Mouse (Mus musculus) lung, postnatal 4 days (tissue): ENCODE results near the gene Shroom1.

Experiments used
- DNase-seq, 2 experiments: peaks; one replicate each; pipeline ENCODE4 v3.0.0; 2021

The Shroom1 gene

DNA sequence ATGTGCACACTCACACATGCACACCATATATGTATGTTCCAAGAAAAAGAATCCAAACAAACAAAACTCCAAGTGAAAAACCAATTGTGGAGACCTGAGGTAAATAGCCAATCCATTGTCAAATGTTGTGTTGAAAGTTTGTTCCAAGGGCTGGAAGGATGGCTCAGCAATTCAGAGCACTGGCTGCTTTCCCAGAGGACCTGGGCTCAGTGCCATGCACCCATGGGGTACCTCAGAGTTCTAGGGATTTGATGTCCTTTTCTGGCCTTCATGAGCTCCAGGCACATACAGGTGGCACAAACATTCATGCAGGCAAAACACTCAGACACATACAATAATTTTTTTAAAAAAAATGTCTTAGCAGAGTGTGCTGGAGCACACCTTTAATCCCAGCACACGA, 8.5 kb upstream of the Shroom1 start:
- DNase-seq: no peak

DNA sequence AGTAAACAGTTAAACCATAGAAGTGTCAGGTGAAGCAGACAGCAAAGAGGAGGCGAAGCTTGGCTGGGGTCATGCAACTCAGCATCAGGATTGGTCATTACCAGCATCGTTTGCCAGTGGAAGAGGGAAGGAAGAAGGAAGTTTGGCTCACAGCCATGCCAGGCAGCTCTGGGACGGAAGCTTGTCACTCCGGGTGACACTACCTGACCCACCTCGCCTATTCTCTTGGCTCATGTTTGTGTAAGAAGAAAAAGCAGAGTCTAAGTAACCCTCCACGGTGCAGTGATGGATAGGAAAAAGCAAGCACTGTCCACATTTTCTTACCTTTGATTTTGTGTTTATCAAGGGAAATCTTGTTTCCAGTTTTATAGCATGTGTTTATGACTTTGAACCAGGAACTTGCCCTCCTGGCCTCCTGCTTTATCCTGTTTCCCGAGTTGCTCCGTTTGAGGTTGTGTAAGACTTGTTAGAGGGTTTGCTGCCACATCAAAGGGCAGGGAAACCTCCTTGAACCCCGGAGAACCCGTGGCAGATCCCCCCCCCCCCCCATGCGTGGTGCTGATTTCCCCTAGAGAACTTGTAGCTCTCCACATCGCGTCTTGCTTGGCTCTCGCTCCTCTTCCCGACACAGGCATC, 6.8 kb upstream of the Shroom1 start:
- peak in 1 of 2 experiments; percentile 28 for DNase-seq

DNA sequence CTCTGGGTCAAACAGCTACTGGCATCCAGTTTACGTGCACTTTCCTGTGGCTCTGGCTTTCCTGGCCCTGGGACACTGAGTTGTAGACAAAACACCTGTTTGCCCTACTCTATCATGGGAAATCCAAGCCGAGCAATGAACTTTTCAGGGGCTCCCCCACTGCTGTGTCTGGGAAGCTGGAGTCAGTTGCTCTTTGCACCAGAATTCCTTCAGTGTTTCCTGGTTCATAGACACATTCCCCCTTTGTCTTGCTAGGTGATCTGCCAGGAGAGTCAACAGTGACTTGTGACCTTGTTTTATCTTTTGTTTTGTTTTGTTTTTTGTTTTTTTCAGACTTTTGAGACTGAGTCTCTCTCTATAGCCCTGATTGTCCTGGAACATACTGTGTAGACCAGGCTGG, 5.6 kb upstream of the Shroom1 start:
- no peak for DNase-seq

DNA sequence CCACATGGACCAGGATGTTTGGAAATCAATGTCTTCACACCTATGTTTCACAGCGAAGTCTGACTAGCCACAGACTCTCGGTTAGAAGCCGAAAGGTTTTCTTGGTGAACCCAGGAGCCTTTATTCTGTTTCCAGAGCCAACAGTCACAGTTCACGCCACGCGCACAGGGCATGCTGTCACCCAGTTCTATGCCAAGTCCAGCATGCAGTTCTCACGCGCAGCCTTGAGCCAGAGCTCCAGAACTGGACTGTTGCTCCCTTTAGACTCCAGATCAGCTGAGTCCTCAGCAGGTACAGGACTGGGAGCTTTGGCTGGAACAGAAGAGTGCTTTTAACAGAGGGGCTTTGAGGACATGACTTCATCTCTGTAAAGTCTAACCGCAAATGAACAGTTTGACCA, 4.6 kb upstream of the Shroom1 start:
- DNase-seq: no peak

DNA sequence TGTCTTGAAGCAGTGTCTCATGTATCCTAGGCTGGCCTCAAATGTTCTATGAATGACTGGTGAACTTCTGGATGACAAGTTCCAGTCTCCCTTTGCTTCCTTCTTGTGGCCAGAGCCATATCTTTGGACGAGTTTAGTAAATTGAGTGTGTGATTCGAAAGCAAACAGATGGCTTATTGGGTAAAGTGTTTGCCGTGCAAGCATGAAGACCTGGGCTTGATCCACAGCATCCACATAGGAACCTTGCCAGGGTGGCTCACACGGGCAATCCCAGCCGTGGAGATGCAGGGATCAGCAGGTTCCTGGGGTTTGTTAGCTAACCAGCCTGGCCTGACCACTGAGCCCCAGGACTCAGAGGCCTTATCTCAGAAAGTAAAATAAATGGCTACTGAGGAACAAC, 4.0 kb upstream of the Shroom1 start:
- no peak for DNase-seq

DNA sequence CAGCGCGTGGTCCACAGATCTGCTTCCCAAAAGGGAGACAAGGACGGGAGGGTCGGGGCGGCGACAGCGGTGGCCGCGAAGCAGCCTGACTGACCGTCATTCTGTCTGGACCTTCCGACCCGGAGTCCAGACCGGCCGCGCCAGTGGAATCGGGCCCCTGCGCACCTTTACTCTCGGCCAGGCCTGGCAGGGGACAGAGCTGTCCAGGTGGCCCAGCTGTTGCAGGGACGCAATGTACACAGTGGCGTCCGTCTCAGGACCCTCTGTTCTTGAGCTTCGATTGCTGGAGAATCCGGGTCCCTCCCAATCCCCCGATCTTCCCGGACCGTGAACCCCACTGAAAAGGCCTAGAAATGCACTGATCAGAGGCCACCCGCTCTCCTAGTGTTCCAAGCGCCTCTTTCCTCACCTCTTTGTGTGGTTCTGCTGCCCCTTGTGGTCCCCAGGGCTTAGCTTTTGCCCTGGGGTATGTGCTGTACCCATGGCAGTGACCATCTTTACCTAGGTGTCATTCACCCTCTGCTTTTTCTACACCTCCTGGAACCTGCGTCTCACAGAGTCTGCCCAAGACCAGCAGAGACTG, 458 bp downstream of the Shroom1 start:
- DNase-seq: no peak

DNA sequence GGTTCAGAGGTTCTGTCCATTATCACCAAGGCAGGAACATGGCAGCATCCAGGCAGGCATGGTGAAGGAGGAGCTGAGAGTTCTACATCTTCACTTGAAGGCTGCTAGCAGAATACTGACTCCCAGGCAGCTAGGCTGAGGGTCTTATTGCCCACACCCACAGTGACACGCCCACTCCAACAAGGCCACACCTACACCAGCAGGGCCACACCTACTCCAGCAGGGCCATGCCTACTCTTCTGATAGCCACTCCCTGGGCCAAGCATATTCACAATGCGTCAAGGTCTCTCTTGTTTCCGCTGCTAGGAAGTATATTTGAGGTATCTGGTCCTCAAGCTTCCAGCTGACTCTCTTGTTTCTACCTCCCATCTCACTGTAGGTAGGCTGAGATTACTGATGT, 2.0 kb downstream of the Shroom1 start:
- DNase-seq: no peak

DNA sequence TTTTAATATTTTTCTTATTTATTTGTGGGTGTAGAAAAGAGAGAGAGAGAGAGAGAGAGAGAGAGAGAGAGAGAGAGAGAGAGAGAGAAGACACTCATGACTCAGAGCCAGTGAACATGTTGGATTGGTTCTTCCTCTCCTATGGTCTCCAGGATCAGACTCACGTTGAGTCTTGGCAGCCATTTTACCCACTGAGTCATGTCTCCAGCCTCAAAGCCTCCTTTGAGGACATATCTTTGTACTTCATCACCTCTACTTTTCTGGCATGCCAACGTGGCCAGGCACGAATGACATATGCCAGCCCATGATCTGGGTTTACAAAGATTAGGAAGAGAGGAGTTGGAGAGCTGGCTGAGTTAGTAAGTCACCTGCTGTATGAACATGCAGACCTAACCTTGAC, 3.2 kb downstream of the Shroom1 start:
- DNase-seq: no peak

DNA sequence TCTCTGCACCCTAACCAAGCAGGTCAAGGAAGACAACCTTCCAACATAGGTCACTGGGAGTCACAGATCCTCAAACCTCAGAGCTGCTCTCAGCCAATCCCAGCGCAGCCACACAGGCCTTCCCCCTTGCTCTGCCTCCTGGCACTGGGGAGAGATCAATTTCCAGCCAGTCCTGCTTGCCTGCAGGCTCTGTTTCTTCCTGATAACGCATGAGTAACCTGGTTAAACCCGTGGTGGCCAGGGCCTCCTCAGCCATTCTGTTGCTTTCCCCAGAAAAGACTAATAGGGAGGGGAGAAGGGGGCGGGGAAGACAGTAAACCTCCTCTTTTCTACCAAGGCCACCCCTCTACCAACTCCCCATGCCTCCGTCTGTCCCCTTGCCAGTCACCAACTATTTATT, 4.7 kb downstream of the Shroom1 start:
- DNase-seq: no peak

DNA sequence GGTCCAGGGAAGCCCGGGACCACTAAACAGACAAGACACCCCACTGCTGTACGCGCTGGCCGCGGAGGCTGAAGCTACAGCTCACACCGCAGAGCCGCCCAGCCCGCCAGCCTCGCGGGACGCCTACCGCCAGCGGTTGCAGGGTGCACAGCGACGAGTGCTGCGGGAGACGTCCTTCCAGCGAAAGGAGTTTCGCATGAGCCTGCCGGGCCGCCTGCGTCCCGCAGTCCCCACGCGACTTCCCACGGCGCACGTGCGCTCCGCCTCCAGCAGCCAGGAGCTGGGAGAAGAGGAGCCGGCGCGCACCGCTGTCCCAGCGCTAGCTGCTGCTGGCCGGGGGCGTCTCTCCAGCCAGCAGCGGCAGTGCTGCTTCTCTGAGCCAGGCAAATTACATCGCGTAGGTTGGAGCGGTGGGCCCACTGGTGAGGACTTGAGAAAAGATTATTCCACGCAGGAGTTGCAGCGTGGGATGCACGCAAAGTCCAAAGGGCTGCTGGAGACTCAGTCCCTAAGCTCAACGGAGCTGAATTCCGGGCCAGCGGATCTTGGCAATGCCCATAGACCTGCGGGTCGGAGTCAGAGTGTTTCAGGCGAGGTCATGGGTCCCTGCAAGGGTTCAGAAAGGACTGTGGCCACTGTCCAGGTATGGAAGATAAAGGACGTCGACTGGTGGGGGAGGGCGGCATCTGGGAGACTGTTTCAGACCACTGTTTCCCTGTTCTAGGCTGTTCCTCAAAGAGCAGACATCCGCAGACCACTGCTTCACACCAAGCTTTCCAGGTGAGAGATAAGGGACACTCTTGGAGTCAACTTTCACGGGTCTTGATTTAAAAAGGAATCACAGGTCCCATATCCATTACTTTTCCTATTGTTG, 6.8 kb downstream of the Shroom1 start:
- DNase-seq: no peak

DNA sequence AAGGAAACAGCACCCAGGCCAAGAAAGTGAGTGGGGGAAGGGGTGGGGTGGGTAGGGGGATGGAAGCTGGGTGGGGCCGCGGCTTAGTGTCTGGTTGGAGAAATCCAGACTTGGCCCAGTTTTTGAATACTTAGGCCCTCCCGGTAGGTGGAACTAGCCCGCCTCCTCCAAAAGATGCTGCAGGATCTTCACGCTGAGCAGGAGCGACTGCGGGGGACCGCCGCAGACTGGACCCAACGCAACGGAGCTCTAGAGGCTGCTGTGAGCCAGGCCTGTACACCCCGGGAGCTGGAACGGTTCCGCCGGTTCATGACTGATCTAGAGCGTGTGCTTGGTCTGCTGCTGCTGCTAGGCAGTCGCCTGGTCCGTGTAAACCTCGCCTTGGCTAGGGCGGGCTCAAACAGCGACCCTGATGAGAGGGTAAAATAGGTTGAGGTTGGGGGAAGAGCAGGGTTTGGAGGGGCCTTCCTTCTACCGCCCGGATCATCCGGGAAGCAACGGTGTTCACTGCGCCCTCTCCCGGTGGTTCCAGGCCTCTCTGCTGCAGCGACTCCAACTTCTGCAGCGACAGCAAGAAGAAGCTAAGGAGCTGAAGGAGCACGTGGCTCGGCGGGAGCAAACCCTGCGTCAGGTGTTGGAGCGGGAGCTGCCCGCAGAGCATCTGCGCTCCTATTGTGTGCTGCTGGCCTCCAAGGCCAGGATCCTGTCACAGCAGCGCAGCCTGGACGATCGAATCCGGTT, 9.4 kb downstream of the Shroom1 start:
- DNase-seq: peak; percentile 77 to 83

DNA sequence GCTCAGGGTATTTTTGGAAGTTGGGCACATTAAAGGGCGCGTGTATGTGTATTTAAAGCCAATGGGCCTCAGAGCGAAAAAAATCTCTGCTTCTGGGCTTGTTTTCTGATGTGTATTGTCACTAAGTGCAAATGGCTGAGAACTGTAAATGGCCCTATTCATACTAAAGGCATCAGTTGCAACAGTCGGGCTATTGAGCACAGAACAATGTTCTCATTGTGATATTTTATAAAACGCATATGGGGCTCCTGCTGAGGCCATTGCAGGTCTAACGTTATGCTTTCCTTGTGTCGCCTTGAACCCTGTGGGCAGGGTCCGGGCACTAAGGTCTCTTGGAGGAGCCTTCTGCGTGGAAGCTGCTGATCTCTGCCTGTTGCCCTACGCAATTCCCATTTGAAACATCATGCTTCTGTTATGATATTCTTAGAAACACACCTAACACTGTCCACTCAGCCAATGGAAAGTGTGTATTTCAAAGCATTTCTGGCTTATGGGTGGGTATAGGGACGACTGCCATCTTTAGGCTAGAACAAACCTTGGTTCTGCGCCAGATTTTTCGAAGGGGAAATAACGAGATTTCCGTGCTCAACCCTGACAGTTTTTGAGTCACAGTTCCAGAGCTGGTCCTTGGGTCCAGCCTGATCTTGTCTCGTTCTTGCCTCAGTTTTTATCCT, 12.4 kb downstream of the Shroom1 start:
- no peak for DNase-seq

DNA sequence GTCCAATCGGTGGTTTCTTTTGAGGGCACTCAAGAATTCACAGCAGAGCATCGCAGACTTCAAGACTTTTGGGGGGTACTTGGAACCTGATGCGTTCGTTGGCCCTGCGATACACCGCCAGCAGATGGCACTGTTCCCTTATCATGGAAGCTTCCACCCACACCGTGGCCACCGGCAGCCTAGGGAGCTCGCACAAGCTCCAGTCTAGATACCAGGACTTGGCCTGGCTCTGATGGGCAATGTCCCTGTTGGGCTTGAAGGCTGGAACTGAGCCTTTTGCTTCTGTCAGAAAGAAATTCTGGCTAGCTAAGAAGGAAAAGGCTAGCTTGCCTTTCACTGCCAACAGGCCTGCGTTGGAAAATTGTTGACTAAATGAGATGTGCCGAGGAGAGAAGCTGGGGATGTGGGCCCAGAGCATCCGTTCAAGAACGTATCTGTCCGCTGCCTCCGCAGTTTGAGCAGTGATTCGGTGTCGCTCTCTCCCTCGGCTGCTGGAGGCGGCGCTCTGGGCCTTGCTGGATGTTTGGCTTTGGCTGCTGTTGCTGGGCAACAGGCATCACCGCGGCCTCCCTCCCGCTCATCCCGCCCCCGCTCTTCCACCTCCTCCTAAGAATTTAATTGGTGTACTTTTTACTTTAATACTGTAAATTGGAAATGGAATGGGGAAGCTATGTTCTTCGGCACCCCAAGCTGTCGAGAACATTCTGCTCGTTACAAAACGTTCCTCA, 13.1 kb downstream of the Shroom1 start, which contains the start of gene Gm9837:
Gene Gm9837, minus strand, starts transcription at position 512 of the 728 bp plus-strand sequence.
- DNase-seq: peak; percentile 86 to 91

DNA sequence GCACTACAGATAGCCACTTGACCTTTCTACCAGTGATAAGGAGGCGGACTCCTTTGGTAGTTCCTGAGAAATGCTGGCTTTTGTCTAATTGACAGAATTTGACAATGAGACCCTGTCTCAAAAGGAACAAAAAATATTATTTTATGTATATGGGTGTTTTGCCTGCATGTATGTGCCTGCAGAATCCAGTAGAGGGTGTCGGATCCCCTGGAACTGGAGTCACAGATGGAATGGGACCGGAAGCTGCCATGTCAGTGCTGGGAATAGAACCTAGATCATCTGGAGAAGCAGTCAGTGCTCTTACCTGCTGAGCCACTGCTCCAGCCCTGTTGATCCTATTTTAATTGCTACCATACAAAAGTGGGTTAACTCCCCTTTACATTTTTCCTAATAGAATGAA, 15.7 kb downstream of the Shroom1 start:
- DNase-seq: no peak

DNA sequence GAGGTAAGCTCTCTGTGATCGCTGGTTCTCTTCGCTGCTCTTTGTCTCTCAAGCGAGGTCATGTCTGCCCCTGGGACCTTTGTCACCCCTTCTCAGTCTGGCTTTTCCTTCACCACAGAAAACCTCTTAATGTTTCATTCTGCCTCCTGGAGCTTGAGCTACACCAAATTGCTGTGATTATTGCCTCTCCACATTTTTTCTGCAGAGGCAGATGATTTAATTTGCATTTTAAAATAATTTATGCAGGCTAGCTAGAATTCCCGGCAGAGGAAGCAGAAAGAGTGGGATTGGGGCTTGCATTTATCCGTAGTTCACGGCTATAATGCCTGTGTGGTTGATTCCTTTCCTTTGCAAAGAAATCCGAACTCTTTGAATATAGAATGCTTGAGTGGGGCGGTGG, 18.6 kb downstream of the Shroom1 start:
- DNase-seq: no peak

DNA sequence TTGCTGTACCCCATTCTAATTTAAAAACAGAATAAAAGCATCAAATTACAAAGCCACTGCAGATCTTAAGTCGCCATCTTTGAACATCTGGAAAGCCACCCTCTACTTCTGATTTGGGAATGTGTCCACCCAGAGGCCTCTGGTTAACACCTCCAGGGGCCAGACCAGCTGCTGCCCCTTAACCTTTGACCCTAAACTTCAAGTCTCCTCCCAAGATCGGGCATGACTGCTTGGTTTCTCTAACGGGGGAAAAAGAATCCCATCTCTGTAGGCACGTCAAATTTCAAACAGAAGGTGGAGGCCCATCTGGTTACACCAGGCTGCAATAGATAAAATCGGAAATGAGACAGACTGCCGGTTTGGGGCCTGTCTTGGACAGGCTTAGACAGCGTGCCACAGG, 20.8 kb downstream of the Shroom1 start:
- DNase-seq: no peak

DNA sequence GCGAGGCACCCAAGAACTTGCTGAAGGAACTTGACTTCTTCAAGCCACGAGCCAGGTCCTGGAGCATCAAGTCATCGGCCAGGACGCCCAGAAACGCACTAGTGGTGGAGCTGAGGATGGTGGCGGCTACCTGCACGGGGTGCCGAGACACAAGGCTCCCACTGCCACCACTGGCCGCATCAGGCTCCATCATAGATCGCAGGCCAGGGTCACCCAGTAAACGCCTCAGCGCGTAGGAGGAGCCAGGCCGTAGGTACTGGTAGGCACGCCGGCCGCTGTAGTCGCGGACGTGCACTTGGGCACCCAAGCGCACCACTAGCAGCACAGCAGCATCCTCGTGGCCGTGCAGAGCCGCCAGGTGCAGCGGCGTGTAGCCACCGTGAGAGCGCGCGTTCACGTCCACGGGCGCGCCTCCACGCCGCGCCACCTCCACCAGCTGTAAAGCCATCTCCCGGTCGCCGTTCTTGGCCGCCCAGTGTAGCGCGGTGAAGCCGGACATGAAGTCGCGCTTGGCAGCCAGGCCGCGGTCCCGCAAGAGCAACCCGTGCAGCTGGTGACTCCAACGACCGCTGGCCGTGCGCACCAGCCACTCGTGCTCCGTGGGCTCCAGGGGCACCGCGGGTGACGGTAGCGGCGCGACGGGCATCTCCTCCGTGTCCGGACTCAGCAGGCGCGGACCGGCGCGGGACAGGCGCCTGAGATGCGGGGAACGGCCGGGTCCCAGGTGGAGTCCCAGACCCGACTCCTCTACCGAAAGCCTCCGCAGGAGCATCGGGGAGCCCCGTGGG, 21.6 kb downstream of the Shroom1 start:
- DNase-seq: no peak

DNA sequence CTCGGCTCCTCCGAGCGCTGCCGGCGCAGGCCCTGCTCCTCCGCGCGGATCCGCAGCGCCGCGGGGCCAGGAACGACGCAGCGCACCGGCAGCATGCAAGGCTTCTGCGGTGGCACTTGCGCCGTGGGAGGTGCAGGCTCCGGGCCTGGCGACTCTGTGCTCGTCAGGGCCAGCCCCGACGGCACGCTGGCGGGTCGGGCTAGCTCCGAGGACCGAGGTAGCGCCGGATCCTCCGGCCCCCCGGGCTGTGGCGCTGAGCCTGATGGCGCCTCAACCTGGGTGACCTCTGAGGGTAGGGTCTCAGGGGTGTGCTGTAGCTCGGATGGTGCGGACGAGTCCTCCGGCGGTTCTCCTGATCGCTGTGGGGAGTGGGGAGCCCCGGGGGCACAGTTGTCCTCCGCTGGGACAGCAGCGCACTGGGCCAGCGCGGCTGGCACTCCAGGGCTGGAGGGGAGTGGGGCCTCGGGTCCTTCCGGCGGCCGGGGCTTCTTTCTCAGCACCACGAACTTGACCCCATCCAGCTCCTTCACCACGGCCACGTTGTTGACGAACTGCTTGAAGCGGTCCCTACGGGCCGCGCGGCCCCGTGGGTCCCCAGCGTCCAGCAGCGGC, 22.3 kb downstream of the Shroom1 start:
- DNase-seq: no peak

DNA sequence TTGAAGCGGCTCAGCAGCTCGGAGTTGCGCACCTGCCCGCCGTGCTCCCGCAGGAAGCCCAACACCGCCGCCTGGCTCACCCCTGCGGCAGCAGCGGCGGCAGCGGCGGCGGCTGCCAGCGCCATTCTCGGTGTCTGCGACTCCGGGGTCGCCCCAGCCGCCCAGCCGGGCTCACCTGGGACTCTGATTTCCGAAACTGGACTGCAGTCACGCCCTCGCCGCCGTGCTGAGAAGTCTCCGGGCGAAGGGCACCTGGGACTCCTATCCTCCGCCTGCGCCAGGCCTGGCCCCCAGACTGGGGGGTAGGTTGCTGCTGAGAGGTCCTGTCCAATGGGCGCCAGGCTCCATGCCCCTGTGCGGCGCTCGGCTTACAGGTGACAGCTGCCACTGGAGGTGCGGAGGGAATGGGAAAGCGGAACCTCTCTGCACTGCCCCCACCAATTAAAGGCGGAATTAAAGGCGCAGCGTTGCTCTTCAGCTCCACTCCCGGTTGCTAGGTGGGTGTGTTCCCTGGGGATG, 22.8 kb downstream of the Shroom1 start, which contains the start of the genes Gm9945 and Sowaha:
Gene Gm9945, plus strand, starts transcription at position 384 of the 519 bp plus-strand sequence.
Gene Sowaha, minus strand, starts transcription at position 492 of the 519 bp plus-strand sequence.
- DNase-seq: peak; percentile 34 to 54

DNA sequence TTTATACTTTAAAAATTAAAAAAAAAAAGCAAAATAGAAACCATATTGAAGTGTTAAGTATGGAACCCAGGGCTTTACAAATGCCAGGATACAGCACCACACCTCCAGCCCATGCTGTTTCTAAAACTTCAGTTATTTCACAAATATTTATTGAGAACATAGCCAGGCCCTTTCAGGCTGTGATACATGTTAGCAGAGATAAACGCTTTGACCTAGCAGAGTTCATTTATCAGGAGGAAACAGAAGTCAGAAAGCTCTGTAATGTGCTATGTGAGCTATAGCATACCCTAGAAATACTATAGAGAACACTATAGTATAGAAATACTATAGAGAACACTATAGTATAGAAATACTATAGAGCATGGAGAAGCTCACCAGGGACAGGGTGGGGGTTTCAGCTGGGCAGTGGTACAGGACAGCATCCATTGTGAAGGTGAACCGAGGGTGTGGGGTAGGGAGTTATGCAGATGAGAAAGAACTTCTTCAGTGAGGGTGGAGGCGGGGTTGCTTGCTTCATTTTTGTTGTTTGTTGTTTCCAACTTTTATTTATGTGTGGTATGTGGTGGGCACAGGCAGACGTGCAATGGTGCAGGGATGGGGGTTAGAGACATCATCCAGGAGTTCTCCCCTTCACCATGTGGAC, 24.2 kb downstream of the Shroom1 start:
- no peak for DNase-seq
